Mouse (Mus musculus) heart, embryonic 11.5 days (tissue): ENCODE results near the gene Tnrc18. TPM values are rescaled to one million over a fixed set of nuclear protein-coding genes. Genes with fewer than 3 reads are reported as not detected.

ENCODE experiments used
- ATAC-seq: fragments of 200-750 bp; cut with Nextera tagmentation; replicated peaks from 2 replicates; pipeline ENCODE4 v1.8.0; 2017; ENCODE audit warnings: moderate library complexity; ENCODE audit not compliant: insufficient number of reproducible peaks, low FRiP score, low TSS enrichment
- H3K27ac ChIP-seq: fragments of 300-500 bp; sonication (generic); 2 replicates; pipeline ENCODE4 v1.5.1; 2014; ENCODE audit warnings: mild to moderate bottlenecking, low read depth, low read length
- H3K27me3 ChIP-seq: fragments of 300-500 bp; sonication (generic); 2 replicates; pipeline ENCODE4 v1.6.1; 2014; ENCODE audit warnings: mild to moderate bottlenecking, low read length, mixed read lengths; ENCODE audit not compliant: control insufficient read depth, insufficient read depth
- H3K36me3 ChIP-seq: fragments of 300-500 bp; sonication (generic); 2 replicates; pipeline ENCODE4 v1.6.1; 2014; ENCODE audit warnings: mild to moderate bottlenecking, low read length, moderate library complexity, mixed read lengths; ENCODE audit not compliant: control insufficient read depth, insufficient read depth
- H3K4me1 ChIP-seq: fragments of 300-500 bp; sonication (generic); 2 replicates; pipeline ENCODE4 v1.6.1; 2014; ENCODE audit warnings: low read length; ENCODE audit not compliant: control insufficient read depth, insufficient read depth
- H3K4me2 ChIP-seq: fragments of 300-500 bp; sonication (generic); 2 replicates; pipeline ENCODE4 v1.6.1; 2014; ENCODE audit warnings: mild to moderate bottlenecking, moderate library complexity
- H3K4me3 ChIP-seq: fragments of 300-500 bp; sonication (generic); 2 replicates; pipeline ENCODE4 v1.5.1; 2014; ENCODE audit warnings: low read depth, low read length
- H3K9ac ChIP-seq: fragments of 300-500 bp; sonication (generic); 2 replicates; pipeline ENCODE4 v1.6.1; 2014; ENCODE audit warnings: mild to moderate bottlenecking, low read depth, low read length, moderate library complexity
- H3K9me3 ChIP-seq: fragments of 300-500 bp; sonication (generic); replicated peaks from 2 replicates; pipeline ENCODE4 v1.6.1; 2016; ENCODE audit warnings: low read length; ENCODE audit not compliant: control insufficient read depth
- WGBS: fragments of 180-500 bp; shearing (Covaris S2); extraction: QIAGEN DNeasy Blood & Tissue Kit; methylation state at CpG from one replicate; pipeline ENCODE4 v1.1.7; 2014; ENCODE audit not compliant: insufficient replicate concordance; 5-methylcytosine and 5-hydroxymethylcytosine counted together
- polyA plus RNA-seq: library from polyadenylated mRNA; unstranded; fragments of >200 nt; fragmentation: Nextera tagmentation; extraction: Ambion mirVana; gene quantifications from 2 replicates; pipeline ENCODE4 v1.2.1, GENCODE M21; 2014

Tnrc18 gene
- polyA plus RNA-seq, 1 experiment from 2014 or later, result 23.5 TPM

- Histone ChIP-seq H3K27ac (no peak overlapping the region), H3K4me2 (no peak overlapping the region), H3K36me3 (peaks cover 39% of the 10 kb centered on the region), H3K4me1 (peaks cover 41% of the 10 kb centered on the region), H3K9ac (no peak overlapping the region), H3K9me3 (no peaks in the 10 kb centered on the region), H3K27me3 (no peaks in the 10 kb centered on the region), H3K4me3 (no peak overlapping the region)
- no peak for ATAC-seq
- 18% methylated on average over 7 of the region's 7 CpGs for WGBS
Measured at GRCm38 (mm10) chr5:142767937-142768336, 49.5 kb downstream of the Tnrc18 start.

DNA sequence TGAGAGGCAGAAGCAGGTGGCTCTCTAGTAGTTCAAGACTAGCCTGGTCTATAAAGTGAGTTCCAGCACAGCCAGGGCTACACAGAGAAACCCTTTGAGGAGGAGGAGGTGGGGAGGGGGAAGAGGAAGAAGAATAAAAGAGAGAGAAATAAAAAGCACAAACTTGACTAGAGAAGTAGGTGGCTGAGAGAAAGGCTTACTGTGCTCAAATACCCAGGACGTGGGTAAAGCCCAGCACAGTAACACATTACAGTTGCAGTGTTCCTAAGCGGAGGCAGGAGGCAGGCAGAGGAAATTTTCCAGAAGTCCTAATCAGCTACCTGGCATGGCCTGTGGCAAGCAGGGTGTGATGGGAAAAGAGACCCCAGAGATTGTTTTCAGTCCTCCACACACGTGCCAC is 50.8 kb downstream of the Tnrc18 start:
- H3K27ac ChIP-seq, result no peak overlapping the region
- no peak for ATAC-seq
- no peak overlapping the region for H3K4me3 ChIP-seq
- H3K9me3 ChIP-seq, result no peaks in the 10 kb centered on the region
- WGBS, result 85% methylated on average over 3 of the region's 3 CpGs
- peaks cover 34% of the 10 kb centered on the region for H3K4me1 ChIP-seq
- H3K36me3 ChIP-seq, result peaks cover 40% of the 10 kb centered on the region
- no peak overlapping the region for H3K9ac ChIP-seq
- no peaks in the 10 kb centered on the region for H3K27me3 ChIP-seq
- no peak overlapping the region for H3K4me2 ChIP-seq

GRCm38 (mm10) chr5:142764889-142765288 is 52.6 kb downstream of the Tnrc18 start:
- 85% methylated on average over 15 of the region's 15 CpGs for WGBS
- Histone ChIP-seq H3K4me3 (no peak overlapping the region), H3K27ac (no peak overlapping the region), H3K4me2 (no peak overlapping the region), H3K4me1 (peaks cover 16% of the 10 kb centered on the region), H3K27me3 (no peaks in the 10 kb centered on the region), H3K9ac (no peak overlapping the region), H3K36me3 (peaks cover 43% of the 10 kb centered on the region), H3K9me3 (no peaks in the 10 kb centered on the region)
- ATAC-seq, result no peak

- Histone ChIP-seq H3K4me1 (peaks cover 10% of the 10 kb centered on the region), H3K36me3 (peaks cover 49% of the 10 kb centered on the region)
- 63% methylated on average over 11 of the region's 11 CpGs for WGBS
Measured at GRCm38 (mm10) chr5:142764306-142764705, 53.2 kb downstream of the Tnrc18 start.

GRCm38 (mm10) chr5:142762082-142762807 is 55.2 kb downstream of the Tnrc18 start:
- ATAC-seq, result no peak
- 92% methylated on average over 21 of the region's 21 CpGs for WGBS

More at GRCm38 (mm10) chr5:142764306-142764705, 53.2 kb downstream of the Tnrc18 start:
- Histone ChIP-seq H3K4me3 (no peak overlapping the region), H3K27me3 (no peaks in the 10 kb centered on the region), H3K9ac (no peak overlapping the region), H3K27ac (no peak overlapping the region), H3K4me2 (no peak overlapping the region), H3K9me3 (no peaks in the 10 kb centered on the region)
- ATAC-seq, result no peak

GRCm38 (mm10) chr5:142761326-142761983 is 56.0 kb downstream of the Tnrc18 start:
- no peak for ATAC-seq
- H3K9ac ChIP-seq, result no peak overlapping the region
- no peak overlapping the region for H3K4me3 ChIP-seq
- H3K36me3 ChIP-seq, result peaks cover 56% of the 10 kb centered on the region
- WGBS, result 88% methylated on average over 16 of the region's 16 CpGs
- no peak overlapping the region for H3K4me2 ChIP-seq
- no peaks in the 10 kb centered on the region for H3K9me3 ChIP-seq
- no peak overlapping the region for H3K27ac ChIP-seq
- H3K27me3 ChIP-seq, result no peaks in the 10 kb centered on the region
- no peaks in the 10 kb centered on the region for H3K4me1 ChIP-seq

More at GRCm38 (mm10) chr5:142762082-142762807, 55.2 kb downstream of the Tnrc18 start:
- Histone ChIP-seq H3K27ac (no peak overlapping the region), H3K4me2 (no peak overlapping the region), H3K27me3 (no peaks in the 10 kb centered on the region), H3K9me3 (no peaks in the 10 kb centered on the region), H3K4me1 (no peaks in the 10 kb centered on the region; the same call in 1 of the 2 replicates), H3K9ac (no peak overlapping the region), H3K4me3 (no peak overlapping the region), H3K36me3 (peaks cover 56% of the 10 kb centered on the region)

- Histone ChIP-seq H3K9me3 (no peaks in the 10 kb centered on the region), H3K9ac (no peak overlapping the region), H3K4me1 (no peaks in the 10 kb centered on the region), H3K4me3 (no peak overlapping the region), H3K27ac (no peak overlapping the region), H3K36me3 (peaks cover 53% of the 10 kb centered on the region), H3K4me2 (no peak overlapping the region), H3K27me3 (no peaks in the 10 kb centered on the region)
- WGBS, result 83% methylated on average over 8 of the region's 8 CpGs
- no peak for ATAC-seq
Measured at GRCm38 (mm10) chr5:142759786-142760185, 57.7 kb downstream of the Tnrc18 start.

DNA sequence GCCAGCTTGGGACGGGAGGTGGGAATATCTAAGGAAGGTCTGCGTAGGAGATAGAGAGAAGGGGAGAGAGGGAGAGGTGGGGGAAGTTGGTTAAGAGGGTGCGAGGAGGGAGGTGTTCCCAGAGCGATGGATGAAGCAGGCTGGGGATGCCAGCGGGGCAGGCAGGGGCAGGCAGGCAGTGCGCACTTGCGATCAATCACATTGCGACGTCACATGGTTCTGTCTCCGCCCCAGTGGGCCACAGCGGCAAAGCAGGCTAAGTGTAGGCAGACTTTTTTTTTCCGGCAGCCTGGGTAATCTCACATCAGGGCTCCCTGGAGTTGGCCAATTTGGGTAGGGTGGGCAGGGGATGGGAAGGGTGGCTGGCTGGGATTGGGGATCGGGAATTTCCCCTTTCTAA is 65.2 kb downstream of the Tnrc18 start:
- Histone ChIP-seq H3K4me2 (no peak overlapping the region), H3K4me3 (no peak overlapping the region), H3K27me3 (no peaks in the 10 kb centered on the region), H3K27ac (no peak overlapping the region), H3K9me3 (no peaks in the 10 kb centered on the region), H3K9ac (no peak overlapping the region), H3K4me1 (peaks cover 2% of the 10 kb centered on the region; the same call in 1 of the 2 replicates), H3K36me3 (peaks cover 27% of the 10 kb centered on the region)
- WGBS, result 52% methylated on average over 13 of the region's 13 CpGs
- no peak for ATAC-seq
